Mouse (Mus musculus) B cell, adult 2 months (primary cell): ENCODE results near the gene Trmt10a.
A peak's percentile ranks its signal among the peaks of the same experiment; 100 is the strongest.

ENCODE experiments used
- DNase-seq, 2 experiments: peaks; one replicate each; pipeline ENCODE4 v3.0.0; 2022

The Trmt10a gene

GRCm38 (mm10) chr3:138197973-138198721 lies 54.9 kb downstream of the Trmt10a start:
- DNase-seq: peak; percentile 83

GRCm38 (mm10) chr3:138198722-138199068 lies 55.4 kb downstream of the Trmt10a start:
- no peak for DNase-seq

- no peak for DNase-seq
These were observed 65.6 kb downstream of the Trmt10a start for GRCm38 (mm10) chr3:138208821-138209220.
